Mouse (Mus musculus): Measurements from ENCODE around the gene Gm8050.
"Not testable (repeated sequence)": the region's sequence is repeated elsewhere in the genome, so short reads cannot be mapped to it uniquely, and the experiment has no call there.

The Gm8050 gene

GRCm38 (mm10) chr14:6720151-6720550 is at the start of gene Gm8050:
Gene Gm8050 (minus strand): TSS chr14:6720251.
- not testable (repeated sequence) for DNase-seq (ENCODE audit: low read depth, low spot score)

- not testable (repeated sequence) for DNase-seq (ENCODE audit: low read depth, low spot score)
Measured at GRCm38 (mm10) chr14:6757231-6757536, 37.1 kb upstream of the Gm8050 start.

GRCm38 (mm10) chr14:6756384-6757230 is 36.6 kb upstream of the Gm8050 start:
- not testable (repeated sequence) for DNase-seq (ENCODE audit: low read depth, low spot score)

GRCm38 (mm10) chr14:6742232-6742631 is 22.2 kb upstream of the Gm8050 start, which contains the start of gene Gm3636:
Gene Gm3636 (minus strand): TSS chr14:6742332.
- not testable (repeated sequence) for DNase-seq (ENCODE audit: low read depth, low spot score)

- not testable (repeated sequence) for DNase-seq (ENCODE audit: low read depth, low spot score)
Measured at GRCm38 (mm10) chr14:6684070-6684469, 36.0 kb downstream of the Gm8050 start, which contains the start of gene Gm10251. Gene Gm10251 (minus strand): TSS chr14:6684170.
